Mouse (Mus musculus): ENCODE data around the gene B3gnt7. TPM values are rescaled to one million over a fixed set of nuclear protein-coding genes. Genes with fewer than 3 reads are reported as not detected.

The B3gnt7 gene
- total RNA-seq, 1 experiment from 2014 or later, result 1.9 TPM

Other genes with a start within 250 kb of the B3gnt7 start
- 67.2 to 76.2 TPM (median 72.3 TPM) in 3 replicates for gene Psmd1, start 238.4 kb upstream of the B3gnt7 start, total RNA-seq (2017)
- gene Htr2b, start 190.9 kb upstream of the B3gnt7 start, total RNA-seq (2017), result not detected in 3 replicates
- 1.1 to 17.3 TPM in 2 of 3 replicates, not detected in the other for gene Gm21972, start 169.2 kb upstream of the B3gnt7 start, total RNA-seq (2017)
- gene Armc9, start 148.1 kb upstream of the B3gnt7 start, total RNA-seq (2017), result 1.3 to 5.3 TPM (median 3.6 TPM) in 3 replicates
- gene Ncl, start 56.6 kb downstream of the B3gnt7 start, total RNA-seq (2017), result 271 to 340 TPM (median 288 TPM) in 3 replicates
- not detected in 3 replicates for gene Nmur1, start 123.4 kb downstream of the B3gnt7 start, total RNA-seq (2017)
- gene Tex44, start 123.5 kb downstream of the B3gnt7 start, total RNA-seq (2017), result not detected in 3 replicates
- gene Ptma, start 223.9 kb downstream of the B3gnt7 start, total RNA-seq (2017), result 2,048 to 2,960 TPM (median 2,606 TPM) in 3 replicates